Mouse (Mus musculus) layer of hippocampus, postnatal 10 days (tissue): ENCODE measurements at regions not wholly inside any gene's neighbourhood (a gene's known extent, or its start where the extent isn't known, plus 50 kb on each side); places are given as distances from the start of the nearest gene placed in this dataset.

ENCODE experiments used
- DNase-seq, 2 experiments: peaks; one replicate each; pipeline ENCODE4 v3.0.0; 2021; ENCODE audit warnings: low spot score in 2 of 2

DNA sequence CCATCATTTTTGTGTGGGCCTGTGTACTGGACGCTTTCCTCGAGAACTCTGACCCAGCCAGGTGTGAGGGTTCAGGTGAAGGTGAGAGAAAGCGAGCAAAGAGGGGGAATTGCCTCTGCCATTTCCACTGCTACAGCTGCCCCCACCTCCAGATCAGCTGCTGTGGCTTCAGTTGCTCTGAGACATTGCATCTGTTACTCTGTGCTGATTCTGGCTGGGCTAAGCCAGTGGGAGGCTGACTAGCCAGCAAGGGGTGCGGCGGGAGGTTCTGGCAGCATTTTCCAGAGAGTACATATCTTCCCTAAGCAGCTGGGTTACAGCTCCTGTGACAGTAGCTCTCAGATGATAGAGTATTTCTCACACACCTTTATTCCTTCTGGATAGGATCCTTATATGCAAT is 712.7 kb upstream of the Cdh18 start:
- no peak for DNase-seq

DNA sequence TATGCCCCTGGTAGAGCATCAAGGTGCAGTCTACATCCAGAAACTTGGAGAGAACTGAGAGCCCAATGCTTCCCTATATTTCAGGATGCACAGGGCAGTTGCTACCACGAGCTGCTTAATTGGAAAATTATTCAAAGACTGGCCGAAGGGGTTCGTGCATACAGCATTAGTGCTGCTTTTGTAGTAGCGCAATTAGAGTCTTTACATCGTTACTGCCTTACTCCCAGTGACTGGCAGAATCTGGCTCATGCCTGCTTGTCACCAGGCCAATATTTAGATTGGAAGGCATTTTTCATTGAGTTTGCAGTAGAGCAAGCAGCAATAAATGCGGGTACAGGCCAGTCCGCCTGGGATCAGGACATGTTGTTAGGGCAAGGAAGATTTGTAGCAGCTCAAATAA is 690.3 kb upstream of the Cdh18 start:
- no peak for DNase-seq

DNA sequence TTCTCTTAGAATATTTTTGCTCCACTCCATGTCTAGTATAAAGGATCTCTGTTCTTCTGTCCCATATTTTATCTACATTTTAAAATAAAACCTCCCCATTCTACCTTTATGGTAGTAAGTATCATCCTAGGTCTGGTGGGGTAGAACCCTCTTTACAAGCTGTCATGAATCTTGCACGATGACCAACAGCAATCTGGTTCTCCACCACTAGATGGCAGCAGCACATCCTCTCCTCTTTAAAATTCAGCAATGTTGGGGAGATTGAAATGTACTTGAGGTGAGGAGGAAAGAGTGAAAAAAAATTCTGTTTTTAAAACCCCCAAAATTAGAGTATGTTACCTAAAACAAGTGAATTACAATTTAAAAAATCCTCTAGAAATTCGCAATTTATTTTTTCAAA is 663.6 kb upstream of the Cdh18 start:
- peak; percentile 79 to 80 for DNase-seq
